Comparison of ENCODE assay signal across 15 mouse cellular contexts in genomic region chrX:73525223-73526140, GRCm38 (mm10). TPM values are rescaled to one million over a fixed set of nuclear protein-coding genes. Genes with fewer than 3 reads are reported as not detected.
A peak's percentile ranks its signal among the peaks of the same experiment; 100 is the strongest.
DNase-seq lines count a peak whose midpoint lies in the region; ATAC-seq and TF ChIP-seq lines count a peak whose summit lies in the region.
"Had no signal": no experiment of that assay in that cellular context is flagged by ENCODE, and none has a peak within 500 bp of the region (broad histone marks: within the 10 kb centered on the region; RNA-seq: fewer than 3 reads in every experiment).

No protein-coding gene starts in this region.

- TF ChIP-seq CTCF in cerebellum, adult 2 months (IDR thresholded peaks at IDR 0.05; ENCODE audit: borderline replicate concordance, insufficient read depth, low read depth, low read length), result no peak

- no peaks in the 10 kb centered on the region for H3K9me3 ChIP-seq in limb, embryonic 12.5 days
- H3K9me3 ChIP-seq in limb, embryonic 10.5 days (replicated peaks), result no peaks in the 10 kb centered on the region
- no peaks in the 10 kb centered on the region for H3K9me3 ChIP-seq in midbrain, embryonic 16.5 days (replicated peaks; ENCODE audit: control insufficient read depth, low read length, poor library complexity, severe bottlenecking)
- H3K9me3 ChIP-seq in kidney, embryonic 15.5 days (replicated peaks), result no peaks in the 10 kb centered on the region

- H3K4me1 ChIP-seq in limb, embryonic 12.5 days (replicated peaks), result no peaks in the 10 kb centered on the region
- H3K4me1 ChIP-seq in limb, embryonic 10.5 days, result no peaks in the 10 kb centered on the region
- H3K4me1 ChIP-seq in cerebellum, adult 2 months (ENCODE audit: control insufficient read depth, insufficient read depth, low read length), result peaks cover 44% of the 10 kb centered on the region
- H3K4me1 ChIP-seq in midbrain, embryonic 16.5 days (ENCODE audit: control insufficient read depth, insufficient read depth, low read length), result no peaks in the 10 kb centered on the region
- no peaks in the 10 kb centered on the region for H3K4me1 ChIP-seq in kidney, embryonic 15.5 days

- ATAC-seq in cerebellum, adult (ENCODE audit: insufficient number of reproducible peaks, low FRiP score, low TSS enrichment), result 0 out of 2 replicates have a peak, but pooled peaks have one; percentile 3
- ATAC-seq in limb, embryonic 12.5 days (ENCODE audit: insufficient number of reproducible peaks, insufficient read depth, low FRiP score, low TSS enrichment, low read depth), result 0 out of 2 replicates have a peak, but pooled peaks have one; percentile 19
- ATAC-seq in midbrain, embryonic 16.5 days, result peak; percentile 66
- ATAC-seq in kidney, embryonic 15.5 days (replicated peaks; ENCODE audit: low FRiP score), result no peak
- no peak for ATAC-seq in megakaryocyte-erythroid progenitor cell, adult 5-6 weeks (replicated peaks; ENCODE audit: low FRiP score, low TSS enrichment, poor library complexity, severe bottlenecking)
- ATAC-seq: liver, postnatal 0 days had no signal

- WGBS in limb, embryonic 12.5 days, result 81% methylated on average over 9 of the region's 9 CpGs
- WGBS in limb, embryonic 10.5 days, result 87% methylated on average over 9 of the region's 9 CpGs
- WGBS in cerebellum, adult 2 months, result 23% methylated on average over 9 of the region's 9 CpGs
- 65% methylated on average over 9 of the region's 9 CpGs for WGBS in midbrain, embryonic 16.5 days
- 77% methylated on average over 9 of the region's 9 CpGs for WGBS in kidney, embryonic 15.5 days

- H3K4me2 ChIP-seq in limb, embryonic 12.5 days, result no peak overlapping the region
- H3K4me2 ChIP-seq in midbrain, embryonic 16.5 days (ENCODE audit: low read length), result no peak overlapping the region
- no peak overlapping the region for H3K4me2 ChIP-seq in kidney, embryonic 15.5 days
- H3K4me2 ChIP-seq: heart, embryonic 11.5 days had no signal

- no peak for DNase-seq in cerebellum, adult 11 months
- no peak for DNase-seq in limb, embryonic 10.5 days (ENCODE audit: low spot score)
- DNase-seq in cerebellum, adult 2 months, result peak; percentile 51 to 54
- DNase-seq: B cell, adult 2 months; liver, postnatal 0 days; spleen, adult 18-20 months; thymus, postnatal 14 days had no signal

- TF ChIP-seq POLR2A in cerebellum, adult 2 months (IDR thresholded peaks at IDR 0.05; ENCODE audit: borderline replicate concordance, insufficient read depth, low read length), result no peak

- no peak overlapping the region for H3K27ac ChIP-seq in limb, embryonic 12.5 days
- no peak overlapping the region for H3K27ac ChIP-seq in limb, embryonic 10.5 days
- H3K27ac ChIP-seq in cerebellum, adult 2 months (ENCODE audit: insufficient read depth, low read length), result peak overlapping the region; percentile 97
- no peak overlapping the region for H3K27ac ChIP-seq in midbrain, embryonic 16.5 days (ENCODE audit: low read length)
- H3K27ac ChIP-seq in kidney, embryonic 15.5 days, result no peak overlapping the region

- H3K27me3 ChIP-seq in limb, embryonic 12.5 days, result peaks cover 28% of the 10 kb centered on the region; the same call in 1 of the 2 replicates
- H3K27me3 ChIP-seq in limb, embryonic 10.5 days (ENCODE audit: low read depth, poor library complexity, severe bottlenecking), result peaks cover 100% of the 10 kb centered on the region
- no peaks in the 10 kb centered on the region for H3K27me3 ChIP-seq in cerebellum, adult 2 months (ENCODE audit: control insufficient read depth, insufficient read depth, low read length)
- peaks cover 3% of the 10 kb centered on the region; the same call in 1 of the 2 replicates for H3K27me3 ChIP-seq in midbrain, embryonic 16.5 days (ENCODE audit: control insufficient read depth, insufficient read depth, low read depth, low read length)
- H3K27me3 ChIP-seq in kidney, embryonic 15.5 days, result peaks cover 34% of the 10 kb centered on the region

- no peaks in the 10 kb centered on the region for H3K36me3 ChIP-seq in limb, embryonic 12.5 days
- H3K36me3 ChIP-seq in limb, embryonic 10.5 days, result no peaks in the 10 kb centered on the region
- no peaks in the 10 kb centered on the region; the same call in 1 of the 2 replicates for H3K36me3 ChIP-seq in midbrain, embryonic 16.5 days (ENCODE audit: control insufficient read depth, insufficient read depth, low read length)
- H3K36me3 ChIP-seq in kidney, embryonic 15.5 days, result no peaks in the 10 kb centered on the region

- no peak overlapping the region for H3K9ac ChIP-seq in limb, embryonic 12.5 days (replicated peaks)
- H3K9ac ChIP-seq in midbrain, embryonic 16.5 days (ENCODE audit: low read depth, low read length), result no peak overlapping the region
- H3K9ac ChIP-seq in kidney, embryonic 15.5 days, result no peak overlapping the region
- H3K9ac ChIP-seq: liver, postnatal 0 days had no signal

- no peak overlapping the region for H3K4me3 ChIP-seq in limb, embryonic 12.5 days (replicated peaks)
- no peak overlapping the region for H3K4me3 ChIP-seq in limb, embryonic 10.5 days
- H3K4me3 ChIP-seq in cerebellum, adult 2 months (replicated peaks; ENCODE audit: insufficient read depth, low read depth, low read length), result no peak overlapping the region
- no peak overlapping the region for H3K4me3 ChIP-seq in midbrain, embryonic 16.5 days (ENCODE audit: low read depth, low read length)
- H3K4me3 ChIP-seq in kidney, embryonic 15.5 days (replicated peaks), result no peak overlapping the region

RNA-seq across cellular contexts. Expression of gene Atp2b3, which starts 22.6 kb away (rescaled TPM):
- polyA plus RNA-seq in limb, embryonic 12.5 days (2016; fragmentation: Nextera tagmentation; extraction: Ambion mirVana), result 0.19 and 0.22 TPM in 2 replicates
- polyA plus RNA-seq in limb, embryonic 10.5 days (2016; fragmentation: Nextera tagmentation; extraction: Ambion mirVana), result 0.05 and 0.06 TPM in 2 replicates
- polyA plus RNA-seq in cerebellum, adult 2 months (2012; rRNA removed), result 113 and 144 TPM in 2 replicates
- polyA plus RNA-seq in midbrain, embryonic 16.5 days (2015; fragmentation: Nextera tagmentation; extraction: Ambion mirVana), result 7.9 and 8.0 TPM in 2 replicates
- 0.31 and 0.36 TPM in 2 replicates for polyA plus RNA-seq in kidney, embryonic 15.5 days (2015; fragmentation: Nextera tagmentation; extraction: Ambion mirVana)
- not detected in 2 replicates for total RNA-seq in megakaryocyte-erythroid progenitor cell, adult 5-6 weeks (2014; fragmentation: Nextera tagmentation)
- not detected in 2 replicates for total RNA-seq in megakaryocyte-erythroid progenitor cell, adult 5-6 weeks (2017)
- total RNA-seq: megakaryocyte, adult 5-6 weeks; MEL had no signal
- polyA plus RNA-seq: liver, postnatal 0 days had no signal

RNA-seq across cellular contexts. Expression of gene Bgn, which starts 42.1 kb away (rescaled TPM):
- polyA plus RNA-seq in limb, embryonic 12.5 days (2016; fragmentation: Nextera tagmentation; extraction: Ambion mirVana), result 16.7 and 23.4 TPM in 2 replicates
- polyA plus RNA-seq in limb, embryonic 10.5 days (2016; fragmentation: Nextera tagmentation; extraction: Ambion mirVana), result 7.9 and 11.5 TPM in 2 replicates
- 14.2 and 17.2 TPM in 2 replicates for polyA plus RNA-seq in cerebellum, adult 2 months (2012; rRNA removed)
- polyA plus RNA-seq in midbrain, embryonic 16.5 days (2015; fragmentation: Nextera tagmentation; extraction: Ambion mirVana), result 16.5 and 17.9 TPM in 2 replicates
- 90.8 and 96.4 TPM in 2 replicates for polyA plus RNA-seq in kidney, embryonic 15.5 days (2015; fragmentation: Nextera tagmentation; extraction: Ambion mirVana)
- total RNA-seq in megakaryocyte-erythroid progenitor cell, adult 5-6 weeks (2014; fragmentation: Nextera tagmentation), result 5.3 TPM in 1 of 2 replicates, not detected in the other
- 0.50 and 2.4 TPM in 2 replicates for total RNA-seq in megakaryocyte-erythroid progenitor cell, adult 5-6 weeks (2017)
- total RNA-seq: MEL had no signal

Comparison
In these comparisons a context has a peak if more than half of its experiments do, and no peak if none do; other contexts are left out.
1. DNase-seq: peak in cerebellum, adult 2 months (2 of 2); none in cerebellum, adult 11 months (single experiment) and limb, embryonic 10.5 days (single experiment).
2. ATAC-seq: peak in cerebellum, adult (single experiment), limb, embryonic 12.5 days (single experiment) and midbrain, embryonic 16.5 days (single experiment); none in kidney, embryonic 15.5 days (single experiment) and megakaryocyte-erythroid progenitor cell, adult 5-6 weeks (single experiment).
3. RNA of gene Atp2b3, which starts 22.6 kb away (polyA plus RNA-seq): 113 to 144 TPM in cerebellum, adult 2 months; 7.9 to 8.0 TPM in midbrain, embryonic 16.5 days, 0.31 to 0.36 TPM in kidney, embryonic 15.5 days, 0.19 to 0.22 TPM in limb, embryonic 12.5 days and 0.05 to 0.06 TPM in limb, embryonic 10.5 days; every median in the first group is over 10 times any median in the second.